In the genomic region with DNA sequence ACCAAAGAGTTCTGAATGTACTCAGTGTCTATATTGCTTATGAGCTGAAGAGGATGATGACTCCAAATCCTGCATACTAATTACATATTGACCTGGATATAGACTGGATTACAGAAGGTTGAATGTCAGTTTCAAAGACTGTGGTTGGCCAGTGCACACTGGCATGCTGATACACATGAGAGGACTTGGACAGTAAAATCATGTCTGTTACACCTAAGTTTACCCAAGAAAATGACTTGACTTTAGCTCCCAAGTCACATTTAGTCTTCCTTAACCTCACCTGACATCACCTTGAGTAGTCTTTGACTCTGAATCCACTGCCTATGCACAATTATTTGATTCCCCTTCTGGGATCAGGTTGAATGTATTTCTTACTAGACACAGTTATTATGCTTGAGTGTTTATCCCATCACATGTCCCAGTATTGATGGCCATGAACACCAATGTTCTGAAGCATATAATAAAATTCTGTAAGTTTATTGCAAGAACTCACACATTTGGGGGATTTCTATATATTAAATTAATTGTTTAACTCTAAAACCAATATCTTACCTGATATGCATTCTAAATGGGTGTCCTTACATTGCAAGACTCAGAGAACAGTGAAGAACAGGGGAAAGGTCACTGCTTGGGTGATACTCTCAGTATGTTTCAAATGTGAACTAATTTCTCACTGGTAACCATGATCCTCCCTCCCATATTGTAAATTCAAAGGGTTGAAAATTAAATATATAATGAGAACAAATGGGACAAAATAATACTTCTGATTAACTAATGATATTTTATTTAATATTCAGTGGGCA, we compare ENCODE assay signal across 30 mouse cellular contexts.
"Had no signal": no experiment of that assay in that cellular context is flagged by ENCODE, and none has a peak within 500 bp of the region (broad histone marks: within the 10 kb centered on the region; RNA-seq: fewer than 3 reads in every experiment).

No protein-coding gene starts in this region.

- H3K4me3 ChIP-seq: heart, embryonic 10.5 days; heart, embryonic 12.5 days; heart, embryonic 13.5 days; heart, embryonic 15.5 days; hindbrain, embryonic 10.5 days; hindbrain, embryonic 12.5 days; hindbrain, embryonic 13.5 days; hindbrain, embryonic 15.5 days; intestine, embryonic 15.5 days; kidney, embryonic 15.5 days; layer of hippocampus, adult 2 months had no signal

- H3K9me3 ChIP-seq: heart, embryonic 10.5 days; heart, embryonic 12.5 days; heart, embryonic 13.5 days; heart, embryonic 15.5 days; hindbrain, embryonic 12.5 days; hindbrain, embryonic 13.5 days; hindbrain, embryonic 15.5 days; intestine, embryonic 15.5 days; kidney, embryonic 15.5 days had no signal

- H3K4me1 ChIP-seq: heart, embryonic 10.5 days; heart, embryonic 12.5 days; heart, embryonic 13.5 days; heart, embryonic 15.5 days; hindbrain, embryonic 10.5 days; hindbrain, embryonic 12.5 days; hindbrain, embryonic 13.5 days; hindbrain, embryonic 15.5 days; intestine, embryonic 15.5 days; kidney, embryonic 15.5 days had no signal

- H3K9ac ChIP-seq: heart, embryonic 12.5 days; heart, embryonic 13.5 days; heart, embryonic 15.5 days; hindbrain, embryonic 12.5 days; hindbrain, embryonic 13.5 days; hindbrain, embryonic 14.5 days; hindbrain, embryonic 15.5 days; intestine, embryonic 15.5 days; kidney, embryonic 15.5 days had no signal

- H3K36me3 ChIP-seq: heart, embryonic 10.5 days; heart, embryonic 12.5 days; heart, embryonic 13.5 days; heart, embryonic 15.5 days; hindbrain, embryonic 10.5 days; hindbrain, embryonic 12.5 days; hindbrain, embryonic 13.5 days; hindbrain, embryonic 15.5 days; intestine, embryonic 15.5 days; kidney, embryonic 15.5 days had no signal

- H3K27ac ChIP-seq: heart, embryonic 10.5 days; heart, embryonic 13.5 days; heart, embryonic 15.5 days; hindbrain, embryonic 10.5 days; hindbrain, embryonic 12.5 days; hindbrain, embryonic 13.5 days; hindbrain, embryonic 14.5 days; hindbrain, embryonic 15.5 days; hindbrain, postnatal 0 days; intestine, embryonic 15.5 days; kidney, embryonic 15.5 days; kidney, postnatal 0 days; layer of hippocampus, adult 2 months had no signal

- H3K27me3 ChIP-seq: heart, embryonic 12.5 days; heart, embryonic 13.5 days; heart, embryonic 15.5 days; hindbrain, embryonic 12.5 days; hindbrain, embryonic 13.5 days; hindbrain, embryonic 15.5 days; intestine, embryonic 15.5 days; kidney, embryonic 15.5 days had no signal

- H3K4me2 ChIP-seq: heart, embryonic 11.5 days; heart, embryonic 12.5 days; heart, embryonic 13.5 days; heart, embryonic 15.5 days; hindbrain, embryonic 12.5 days; hindbrain, embryonic 13.5 days; hindbrain, embryonic 14.5 days; hindbrain, embryonic 15.5 days; intestine, embryonic 15.5 days; kidney, embryonic 15.5 days had no signal

- DNase-seq: heart, postnatal 10 days; heart, postnatal 14 days; heart, postnatal 36 days; heart, postnatal 4 days; kidney, adult 11 months; kidney, adult 18-20 months; kidney, adult 8-10 months; kidney, adult 9 months; kidney, postnatal 10 days; kidney, postnatal 14 days; kidney, postnatal 25 days; kidney, postnatal 36 days; kidney, postnatal 4 days; layer of hippocampus, adult 9-11 months; layer of hippocampus, postnatal 36 days had no signal
